12 mouse cellular contexts compared by ENCODE assay signal in the genomic region with DNA sequence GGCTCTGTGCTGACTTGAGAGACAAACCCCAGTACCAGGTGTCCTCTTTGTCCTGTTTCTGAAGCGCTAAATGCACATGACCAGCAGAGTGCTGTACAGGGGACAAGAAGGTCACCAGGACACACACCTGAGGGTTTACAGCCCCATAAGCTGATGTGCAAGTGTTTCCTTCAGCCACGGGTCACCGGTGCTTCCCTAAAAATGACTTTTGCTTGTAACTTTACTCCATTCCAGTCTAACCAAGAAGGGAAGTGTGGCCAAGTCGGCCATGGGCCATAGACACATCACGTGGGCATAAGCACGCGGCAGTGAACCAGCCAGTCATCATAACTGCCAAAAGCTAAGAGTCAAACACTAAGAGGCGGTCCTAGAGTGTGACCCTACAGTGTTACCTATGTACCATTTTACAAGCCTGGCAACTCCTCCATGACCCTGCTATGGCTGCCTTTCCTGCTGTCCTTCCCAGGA. TPM values are rescaled to one million over a fixed set of nuclear protein-coding genes. Genes with fewer than 3 reads are reported as not detected.
DNase-seq lines count a peak whose midpoint lies in the region; ATAC-seq and TF ChIP-seq lines count a peak whose summit lies in the region.
"Had no signal": no experiment of that assay in that cellular context is flagged by ENCODE, and none has a peak within 500 bp of the region (broad histone marks: within the 10 kb centered on the region; RNA-seq: fewer than 3 reads in every experiment).

No protein-coding gene starts in this region.

- 94% methylated on average over 8 of the region's 8 CpGs for WGBS in forebrain, embryonic 15.5 days
- 91% methylated on average over 8 of the region's 8 CpGs for WGBS in forebrain, postnatal 0 days
- WGBS in limb, embryonic 12.5 days: 78% methylated on average over 8 of the region's 8 CpGs
- 89% methylated on average over 8 of the region's 8 CpGs for WGBS in limb, embryonic 10.5 days

- DNase-seq in forebrain, postnatal 0 days: no peak
- DNase-seq in limb, embryonic 10.5 days (ENCODE audit: low spot score): no peak
- DNase-seq in adrenal gland, postnatal 36 days: peak; percentile 40 to 60
- peak; percentile 72 to 77 for DNase-seq in kidney, adult 8-10 months
- DNase-seq in thymus, postnatal 25 days: no peak

- no peaks in the 10 kb centered on the region for H3K27me3 ChIP-seq in forebrain, embryonic 15.5 days
- H3K27me3 ChIP-seq in forebrain, postnatal 0 days (ENCODE audit: insufficient read depth, low read length): no peaks in the 10 kb centered on the region
- no peaks in the 10 kb centered on the region for H3K27me3 ChIP-seq in limb, embryonic 12.5 days
- H3K27me3 ChIP-seq in limb, embryonic 10.5 days (ENCODE audit: low read depth, poor library complexity, severe bottlenecking): no peaks in the 10 kb centered on the region
- H3K27me3 ChIP-seq: forebrain, embryonic 12.5 days; limb, embryonic 13.5 days had no signal

- H3K9ac ChIP-seq in forebrain, embryonic 15.5 days (replicated peaks): no peak overlapping the region
- H3K9ac ChIP-seq in forebrain, postnatal 0 days: no peak overlapping the region
- no peak overlapping the region for H3K9ac ChIP-seq in limb, embryonic 12.5 days (replicated peaks)
- H3K9ac ChIP-seq: forebrain, embryonic 12.5 days; limb, embryonic 13.5 days had no signal

- no peak overlapping the region for H3K4me2 ChIP-seq in forebrain, embryonic 15.5 days (replicated peaks)
- H3K4me2 ChIP-seq in forebrain, postnatal 0 days (ENCODE audit: low read depth): no peak overlapping the region
- H3K4me2 ChIP-seq in limb, embryonic 12.5 days: no peak overlapping the region
- H3K4me2 ChIP-seq: forebrain, embryonic 12.5 days; limb, embryonic 13.5 days had no signal

- TF ChIP-seq CTCF in forebrain, postnatal 0 days (IDR thresholded peaks at IDR 0.05; ENCODE audit: low read depth): no peak

- H3K9me3 ChIP-seq in forebrain, embryonic 15.5 days: no peaks in the 10 kb centered on the region
- H3K9me3 ChIP-seq in forebrain, postnatal 0 days (ENCODE audit: low read length): no peaks in the 10 kb centered on the region
- H3K9me3 ChIP-seq in limb, embryonic 12.5 days: no peaks in the 10 kb centered on the region
- no peaks in the 10 kb centered on the region for H3K9me3 ChIP-seq in limb, embryonic 10.5 days (replicated peaks)
- H3K9me3 ChIP-seq: forebrain, embryonic 12.5 days; G1E; limb, embryonic 13.5 days had no signal

- H3K4me1 ChIP-seq in forebrain, embryonic 15.5 days: peaks cover 3% of the 10 kb centered on the region; the same call in 1 of the 2 replicates
- no peaks in the 10 kb centered on the region for H3K4me1 ChIP-seq in forebrain, postnatal 0 days (ENCODE audit: insufficient read depth)
- H3K4me1 ChIP-seq in limb, embryonic 12.5 days (replicated peaks): peaks cover 24% of the 10 kb centered on the region
- H3K4me1 ChIP-seq in limb, embryonic 10.5 days: peaks cover 39% of the 10 kb centered on the region
- H3K4me1 ChIP-seq: forebrain, embryonic 12.5 days had no signal

- ATAC-seq in forebrain, embryonic 15.5 days (replicated peaks): peak; percentile 42; the same call in 1 of the 2 replicates
- ATAC-seq in forebrain, postnatal 0 days: no peak
- ATAC-seq in limb, embryonic 12.5 days (ENCODE audit: insufficient number of reproducible peaks, insufficient read depth, low FRiP score, low TSS enrichment, low read depth): no peak
- ATAC-seq in CD4-positive, CD25-positive, alpha-beta regulatory T cell, adult 4 months: no peak

- H3K36me3 ChIP-seq in forebrain, embryonic 15.5 days: no peaks in the 10 kb centered on the region
- no peaks in the 10 kb centered on the region for H3K36me3 ChIP-seq in forebrain, postnatal 0 days (ENCODE audit: insufficient read depth)
- H3K36me3 ChIP-seq in limb, embryonic 12.5 days: peaks cover 57% of the 10 kb centered on the region
- peaks cover 45% of the 10 kb centered on the region for H3K36me3 ChIP-seq in limb, embryonic 10.5 days

- H3K27ac ChIP-seq in forebrain, embryonic 15.5 days (replicated peaks): no peak overlapping the region
- H3K27ac ChIP-seq in forebrain, postnatal 0 days (ENCODE audit: low read depth, low read length): no peak overlapping the region
- 0 out of 2 replicates have a peak overlapping the region, but pooled peaks have one; percentile 35 for H3K27ac ChIP-seq in limb, embryonic 12.5 days
- H3K27ac ChIP-seq in limb, embryonic 10.5 days: no peak overlapping the region
- H3K27ac ChIP-seq: forebrain, embryonic 12.5 days; limb, embryonic 13.5 days had no signal

- H3K4me3 ChIP-seq in forebrain, embryonic 15.5 days: no peak overlapping the region
- no peak overlapping the region for H3K4me3 ChIP-seq in forebrain, postnatal 0 days (ENCODE audit: low read depth, low read length)
- no peak overlapping the region for H3K4me3 ChIP-seq in limb, embryonic 12.5 days (replicated peaks)
- H3K4me3 ChIP-seq in limb, embryonic 10.5 days: no peak overlapping the region
- H3K4me3 ChIP-seq: forebrain, embryonic 12.5 days; limb, embryonic 13.5 days had no signal

RNA-seq across cellular contexts. Expression of gene Hadh, which starts 25.3 kb away (rescaled TPM):
- 22.3 and 25.3 TPM in 2 replicates for polyA plus RNA-seq in forebrain, embryonic 15.5 days (2015; fragmentation: Nextera tagmentation; extraction: Ambion mirVana)
- 14.0 and 21.0 TPM in 2 replicates for total RNA-seq in forebrain, postnatal 0 days (2014; rRNA removed)
- 30.3 and 33.0 TPM in 2 replicates for polyA plus RNA-seq in forebrain, postnatal 0 days (2015; fragmentation: Nextera tagmentation; extraction: Ambion mirVana)
- 98.2 and 102 TPM in 2 replicates for polyA plus RNA-seq in limb, embryonic 12.5 days (2016; fragmentation: Nextera tagmentation; extraction: Ambion mirVana)
- polyA plus RNA-seq in limb, embryonic 10.5 days (2016; fragmentation: Nextera tagmentation; extraction: Ambion mirVana): 80.6 and 86.0 TPM in 2 replicates
- total RNA-seq in adrenal gland, postnatal 36 days (2021): 100 to 1,000 TPM; 430 to 487 TPM
- polyA plus RNA-seq in CD4-positive, CD25-positive, alpha-beta regulatory T cell, adult 4 months (2017; shearing (Covaris generic)): 10 to 100 TPM; 78.8 to 91.6 TPM

RNA-seq across cellular contexts. Expression of gene Cyp2u1, which starts 56.4 kb away (rescaled TPM):
- polyA plus RNA-seq in forebrain, embryonic 15.5 days (2015; fragmentation: Nextera tagmentation; extraction: Ambion mirVana): 4.6 and 6.0 TPM in 2 replicates
- 10.7 and 14.7 TPM in 2 replicates for total RNA-seq in forebrain, postnatal 0 days (2014; rRNA removed)
- polyA plus RNA-seq in forebrain, postnatal 0 days (2015; fragmentation: Nextera tagmentation; extraction: Ambion mirVana): 8.7 and 11.0 TPM in 2 replicates
- 2.0 and 2.4 TPM in 2 replicates for polyA plus RNA-seq in limb, embryonic 12.5 days (2016; fragmentation: Nextera tagmentation; extraction: Ambion mirVana)
- polyA plus RNA-seq in limb, embryonic 10.5 days (2016; fragmentation: Nextera tagmentation; extraction: Ambion mirVana): 0.72 and 1.1 TPM in 2 replicates
- total RNA-seq in adrenal gland, postnatal 36 days (2021): 10 to 100 TPM in 1 of 2 experiments, 1 to 10 TPM in 1; 7.9 to 22.7 TPM
- polyA plus RNA-seq in CD4-positive, CD25-positive, alpha-beta regulatory T cell, adult 4 months (2017; shearing (Covaris generic)): 1 to 10 TPM in 1 of 2 experiments, under 1 TPM in 1; 0.97 to 1.3 TPM
- total RNA-seq: monocyte, adult 5-6 weeks had no signal
- polyA plus RNA-seq: G1E had no signal

Comparison
In these comparisons a context has a peak if more than half of its experiments do, and no peak if none do; other contexts are left out.
1. DNase-seq: peak in adrenal gland, postnatal 36 days (2 of 2) and kidney, adult 8-10 months (2 of 2); none in forebrain, postnatal 0 days (single experiment), limb, embryonic 10.5 days (single experiment) and thymus, postnatal 25 days (single experiment).